Mouse (Mus musculus): ENCODE results near the gene Cand1. TPM values are rescaled to one million over a fixed set of nuclear protein-coding genes. Genes with fewer than 3 reads are reported as not detected.

Gene Cand1
- total and polyA plus RNA-seq, 3 experiments = 59.4 to 187 (median 161) TPM

- H3K79me2 ChIP-seq (ENCODE audit: control insufficient read depth, insufficient read depth, low read length, poor library complexity) = no peaks in the 10 kb centered on the region
- H3K4me1 ChIP-seq (ENCODE audit: control insufficient read depth in 1 of 2, insufficient read depth in 2 of 2, low read length in 2 of 2) = no peaks in the 10 kb centered on the region
- no peak overlapping the region for H3K4me3 ChIP-seq (ENCODE audit: control insufficient read depth in 1 of 2, insufficient read depth in 1 of 2, low read depth in 2 of 2, low read length in 2 of 2)
- no peak overlapping the region for H3K27ac ChIP-seq (ENCODE audit: control insufficient read depth, low read depth, low read length)
- TF ChIP-seq TBP (IDR thresholded peaks at IDR 0.05; ENCODE audit: low read depth, low read length) = no peak
- TF ChIP-seq ELF1 (IDR thresholded peaks at IDR 0.05; ENCODE audit: low read depth, low read length) = no peak
- TF ChIP-seq MAX (IDR thresholded peaks at IDR 0.05; ENCODE audit: low read length) = no peak
- no peak for TF ChIP-seq POLR2A (IDR thresholded peaks at IDR 0.05; ENCODE audit: control insufficient read depth in 1 of 2, insufficient read depth in 1 of 2, low read depth in 1 of 2, low read length in 2 of 2, poor library complexity in 1 of 2)
- no peak for TF ChIP-seq RCOR1 (IDR thresholded peaks at IDR 0.05; ENCODE audit: low read depth, low read length)
- TF ChIP-seq GABPA (IDR thresholded peaks at IDR 0.05; ENCODE audit: low read depth, low read length) = no peak
- TF ChIP-seq BHLHE40 (IDR thresholded peaks at IDR 0.05; ENCODE audit: borderline replicate concordance, low read depth, low read length) = no peak
- no peak for TF ChIP-seq EP300 (IDR thresholded peaks at IDR 0.05; ENCODE audit: low read depth in 1 of 2, low read length in 2 of 2)
- no peak for TF ChIP-seq MAFK (IDR thresholded peaks at IDR 0.05; ENCODE audit: borderline replicate concordance, low read depth, low read length)
- TF ChIP-seq RAD21 (IDR thresholded peaks at IDR 0.05; ENCODE audit: low read depth, low read length) = no peak
- TF ChIP-seq MAZ (IDR thresholded peaks at IDR 0.05; ENCODE audit: low read depth, low read length) = no peak
- TF ChIP-seq MYC (IDR thresholded peaks at IDR 0.05; ENCODE audit: low read depth, low read length) = no peak
- no peak for TF ChIP-seq UBTF (IDR thresholded peaks at IDR 0.05; ENCODE audit: borderline replicate concordance, insufficient read depth, low read depth, low read length)
- no peak for TF ChIP-seq MYB (IDR thresholded peaks at IDR 0.05; ENCODE audit: low read depth, low read length)
- no peak for TF ChIP-seq NRF1 (IDR thresholded peaks at IDR 0.05; ENCODE audit: insufficient read depth, low read depth, low read length, poor library complexity, severe bottlenecking)
- TF ChIP-seq SIN3A (IDR thresholded peaks at IDR 0.05; ENCODE audit: low read length) = no peak
- no peak for TF ChIP-seq ZNF384 (IDR thresholded peaks at IDR 0.05; ENCODE audit: low read depth, low read length)
- no peak for TF ChIP-seq GATA1 (IDR thresholded peaks at IDR 0.05; ENCODE audit: low read depth, low read length)
- H3K9me3 ChIP-seq (replicated peaks; ENCODE audit: insufficient read depth, low read length) = no peaks in the 10 kb centered on the region
- DNase-seq (ENCODE audit: low read depth, low spot score) = no peak
- H3K9ac ChIP-seq (ENCODE audit: control insufficient read depth, low read depth, low read length, poor library complexity, severe bottlenecking) = no peak overlapping the region
- H3K27me3 ChIP-seq (ENCODE audit: control insufficient read depth in 1 of 2, insufficient read depth in 2 of 2, low read length in 2 of 2) = no peaks in the 10 kb centered on the region
- H3K36me3 ChIP-seq (ENCODE audit: control insufficient read depth in 1 of 2, insufficient read depth in 2 of 2, low read length in 2 of 2) = peaks cover 0 to 56% of the 10 kb centered on the region in 2 experiments; a peak in 2 of 4 replicates
These were observed 27.4 kb downstream of the Cand1 start for GRCm38 (mm10) chr10:119212443-119212842.

DNA sequence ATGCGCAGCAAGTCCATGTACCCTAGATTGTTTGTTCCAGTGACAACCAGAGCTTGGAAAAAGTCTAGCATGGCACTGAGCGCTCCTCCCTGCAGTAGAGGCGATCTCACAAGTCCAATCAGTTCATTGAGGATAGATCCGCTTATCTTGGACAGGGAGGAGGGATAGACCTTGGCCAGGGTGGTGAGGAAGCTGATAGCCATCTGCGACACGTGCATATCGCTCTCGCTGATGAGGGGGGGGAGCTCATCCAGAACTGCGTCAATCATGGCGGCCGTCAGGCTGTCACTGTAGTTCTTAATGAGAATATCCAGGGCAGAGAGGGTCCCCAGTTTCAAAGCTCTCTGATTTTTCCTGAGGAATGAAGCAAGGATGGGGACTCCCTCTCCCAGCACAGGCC lies 28.6 kb downstream of the Cand1 start:
- peaks cover 0 to 47% of the 10 kb centered on the region in 2 experiments; a peak in 2 of 4 replicates for H3K36me3 ChIP-seq (ENCODE audit: control insufficient read depth in 1 of 2, insufficient read depth in 2 of 2, low read length in 2 of 2)
- H3K27ac ChIP-seq (ENCODE audit: control insufficient read depth, low read depth, low read length) = no peak overlapping the region
- H3K4me3 ChIP-seq (ENCODE audit: control insufficient read depth in 1 of 2, insufficient read depth in 1 of 2, low read depth in 2 of 2, low read length in 2 of 2) = no peak overlapping the region
- H3K4me1 ChIP-seq (ENCODE audit: control insufficient read depth in 1 of 2, insufficient read depth in 2 of 2, low read length in 2 of 2) = no peaks in the 10 kb centered on the region
- no peaks in the 10 kb centered on the region for H3K79me2 ChIP-seq (ENCODE audit: control insufficient read depth, insufficient read depth, low read length, poor library complexity)
- no peak for DNase-seq (ENCODE audit: low read depth, low spot score)
- H3K27me3 ChIP-seq (ENCODE audit: control insufficient read depth in 1 of 2, insufficient read depth in 2 of 2, low read length in 2 of 2) = no peaks in the 10 kb centered on the region
- no peak overlapping the region for H3K9ac ChIP-seq (ENCODE audit: control insufficient read depth, low read depth, low read length, poor library complexity, severe bottlenecking)
- H3K9me3 ChIP-seq (replicated peaks; ENCODE audit: insufficient read depth, low read length) = no peaks in the 10 kb centered on the region
- TF ChIP-seq CHD2 (IDR thresholded peaks at IDR 0.05; ENCODE audit: low read length) = no peak
- TF ChIP-seq USF2 (IDR thresholded peaks at IDR 0.05; ENCODE audit: borderline replicate concordance in 1 of 2, insufficient read depth in 1 of 2, low read depth in 1 of 2, low read length in 2 of 2) = no peak
- no peak for TF ChIP-seq TCF12 (IDR thresholded peaks at IDR 0.05; ENCODE audit: low read depth, low read length)
- no peak for TF ChIP-seq CTCF (IDR thresholded peaks at IDR 0.05 in 2 of 3, conservative IDR thresholded peaks at IDR 0.05 in 1 of 3; ENCODE audit: control insufficient read depth in 1 of 3, insufficient read depth in 1 of 3, low read depth in 2 of 3, low read length in 3 of 3, poor library complexity in 1 of 3, severe bottlenecking in 1 of 3)
- TF ChIP-seq HCFC1 (IDR thresholded peaks at IDR 0.05; ENCODE audit: low read depth, low read length) = no peak
- no peak for TF ChIP-seq ZMIZ1 (IDR thresholded peaks at IDR 0.05; ENCODE audit: low read depth, low read length)
- no peak for TF ChIP-seq POLR2AphosphoS5 (IDR thresholded peaks at IDR 0.05; ENCODE audit: borderline replicate concordance, low read depth, low read length)
- TF ChIP-seq SIN3A (IDR thresholded peaks at IDR 0.05; ENCODE audit: low read length) = no peak
- no peak for TF ChIP-seq ETS1 (IDR thresholded peaks at IDR 0.05; ENCODE audit: low read depth, low read length)
- no peak for TF ChIP-seq E2F4 (IDR thresholded peaks at IDR 0.05; ENCODE audit: borderline replicate concordance, low read depth, low read length)
- TF ChIP-seq ELF1 (IDR thresholded peaks at IDR 0.05; ENCODE audit: low read depth, low read length) = no peak
- TF ChIP-seq EP300 (IDR thresholded peaks at IDR 0.05; ENCODE audit: low read depth in 1 of 2, low read length in 2 of 2) = no peak
- TF ChIP-seq MXI1 (IDR thresholded peaks at IDR 0.05; ENCODE audit: low read depth, low read length) = no peak
- no peak for TF ChIP-seq USF1 (IDR thresholded peaks at IDR 0.05; ENCODE audit: low read depth, low read length)
- no peak for TF ChIP-seq MYB (IDR thresholded peaks at IDR 0.05; ENCODE audit: low read depth, low read length)
- TF ChIP-seq POLR2AphosphoS2 (IDR thresholded peaks at IDR 0.05; ENCODE audit: low read length) = no peak
- TF ChIP-seq MAFK (IDR thresholded peaks at IDR 0.05; ENCODE audit: borderline replicate concordance, low read depth, low read length) = no peak
- TF ChIP-seq KAT2A (conservative IDR thresholded peaks at IDR 0.05; ENCODE audit: low read depth, low read length) = no peak
- TF ChIP-seq RCOR1 (IDR thresholded peaks at IDR 0.05; ENCODE audit: low read depth, low read length) = no peak
- no peak for TF ChIP-seq SMC3 (IDR thresholded peaks at IDR 0.05; ENCODE audit: low read depth, low read length)
